Mouse (Mus musculus): ENCODE data around the gene Zfp654.

The Zfp654 gene

DNA sequence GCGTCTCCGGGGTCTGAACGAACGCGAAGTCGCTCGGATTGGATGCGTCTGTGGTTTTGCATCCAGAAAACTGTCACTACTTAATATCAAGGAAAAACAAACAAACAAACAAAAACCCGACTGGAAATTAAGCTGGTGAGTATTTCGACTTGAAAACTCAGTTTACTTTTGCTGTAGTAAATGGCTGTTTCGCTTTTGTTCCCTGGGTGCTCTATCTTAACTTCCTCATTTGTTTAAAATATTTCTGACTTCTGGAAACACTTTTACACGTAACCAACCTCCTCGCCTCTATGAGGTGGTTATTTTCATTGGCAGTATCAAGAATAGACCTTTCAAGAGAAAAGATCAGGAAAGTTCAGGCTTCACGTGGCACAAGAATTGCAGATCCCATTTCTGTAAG is 1.4 kb upstream of the Zfp654 start:
- DNase-seq (ENCODE audit: low spot score in 2 of 2), result no peak

DNA sequence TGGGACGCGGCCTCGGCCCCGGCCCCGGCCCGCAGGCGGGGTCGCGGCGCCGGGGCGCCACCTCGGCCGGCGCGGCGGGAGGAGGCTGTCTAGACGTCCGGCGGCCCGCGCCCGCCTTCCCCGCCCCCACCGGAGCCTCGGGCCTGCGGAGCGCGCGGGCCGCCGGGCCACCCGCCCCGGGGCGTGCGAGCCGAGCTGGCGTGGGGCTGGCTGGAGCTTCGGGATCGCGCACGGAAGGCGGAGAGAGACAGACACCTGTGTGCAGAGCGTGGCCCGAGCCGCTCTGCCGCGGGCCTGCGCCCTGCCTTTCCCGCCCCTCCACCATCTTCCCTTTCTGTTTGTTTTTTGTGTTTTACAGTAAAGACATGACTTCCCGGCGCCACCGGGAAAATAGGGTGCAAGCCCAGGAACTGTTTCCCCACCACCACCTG is 1.0 kb upstream of the Zfp654 start:
- peak; percentile 15 to 18 for DNase-seq (ENCODE audit: low spot score in 2 of 2)

DNA sequence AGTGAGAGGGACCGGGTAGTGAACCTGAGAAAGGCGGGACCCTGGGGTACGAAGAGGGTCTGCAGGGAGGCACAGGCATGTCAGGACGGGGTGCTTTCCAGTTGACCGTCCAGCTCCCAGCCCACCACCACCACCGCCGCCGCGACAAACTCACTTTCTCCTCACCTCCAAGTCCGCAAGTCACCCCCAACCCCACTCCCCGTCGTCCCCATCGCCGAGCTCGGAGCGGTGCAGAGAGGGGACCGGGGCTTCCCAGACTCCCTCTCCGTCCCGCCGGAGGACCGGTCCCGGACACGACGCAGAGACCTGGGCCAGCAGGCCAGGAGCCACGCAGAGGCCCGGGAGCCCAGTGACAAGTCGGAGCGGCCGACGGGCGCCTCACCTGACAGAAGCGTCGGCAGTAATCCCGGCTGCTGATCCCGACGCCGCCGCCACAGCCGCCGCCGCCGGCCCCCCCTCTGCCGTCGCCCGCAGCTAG is 328 bp downstream of the Zfp654 start:
- DNase-seq (ENCODE audit: low spot score in 2 of 2), result peak in 1 of 2 experiments; percentile 27

DNA sequence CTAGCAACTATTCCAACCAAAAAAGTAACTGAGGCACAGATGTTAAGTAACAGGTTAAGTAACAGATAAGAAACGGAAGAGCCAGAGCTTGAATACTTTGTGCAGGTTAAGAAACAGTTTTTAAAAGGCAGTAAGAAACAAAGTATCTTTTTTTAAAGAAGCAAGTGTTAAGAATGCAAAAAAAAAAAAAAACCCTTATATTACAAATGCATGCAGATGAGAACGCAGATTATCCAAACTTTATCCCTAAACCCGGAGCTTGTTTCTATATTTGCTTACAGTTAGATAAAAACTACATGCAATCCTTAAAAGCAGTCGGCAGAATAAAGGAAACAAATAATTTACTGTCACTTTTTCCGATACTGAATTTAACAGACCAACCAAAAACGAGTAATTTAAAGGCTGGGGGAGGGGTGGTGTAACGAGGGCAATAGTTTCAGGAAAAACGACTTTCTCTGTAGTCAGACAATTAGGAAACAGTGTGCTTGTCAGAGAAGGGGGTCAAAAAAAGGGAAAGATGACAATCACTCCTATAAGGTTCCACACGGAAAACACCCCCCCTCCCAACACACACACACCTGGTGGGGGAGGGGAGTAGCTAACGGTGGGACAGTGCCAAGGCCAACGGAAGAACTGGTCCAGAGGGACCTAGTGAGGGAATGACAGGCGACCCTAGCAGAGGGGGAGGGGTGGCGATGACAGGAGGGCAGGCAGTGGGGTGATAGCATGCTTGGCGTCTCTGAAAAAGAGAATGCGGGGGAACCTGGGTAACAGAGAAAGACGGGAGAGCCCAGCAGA is 966 bp downstream of the Zfp654 start:
- DNase-seq (ENCODE audit: low spot score in 2 of 2), result no peak

DNA sequence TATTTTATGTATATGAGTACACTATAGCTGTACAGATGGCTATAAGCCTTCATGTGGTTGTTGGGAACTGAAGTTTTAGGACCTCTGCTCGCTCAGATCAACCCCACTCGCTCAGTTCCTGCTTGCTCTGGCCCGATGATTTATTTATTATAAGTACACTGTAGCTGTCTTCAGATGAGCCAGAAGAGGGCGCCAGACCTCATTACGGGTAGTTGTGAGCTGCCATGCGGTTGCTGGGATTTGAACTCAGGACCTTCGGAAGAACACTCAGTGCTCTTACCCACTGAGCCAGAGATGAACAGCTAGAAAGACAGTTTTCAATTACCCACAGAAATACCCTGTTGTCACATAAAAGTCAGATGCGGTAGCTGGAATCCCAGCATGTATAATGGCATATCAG is 5.5 kb downstream of the Zfp654 start:
- DNase-seq (ENCODE audit: low spot score in 2 of 2), result no peak

DNA sequence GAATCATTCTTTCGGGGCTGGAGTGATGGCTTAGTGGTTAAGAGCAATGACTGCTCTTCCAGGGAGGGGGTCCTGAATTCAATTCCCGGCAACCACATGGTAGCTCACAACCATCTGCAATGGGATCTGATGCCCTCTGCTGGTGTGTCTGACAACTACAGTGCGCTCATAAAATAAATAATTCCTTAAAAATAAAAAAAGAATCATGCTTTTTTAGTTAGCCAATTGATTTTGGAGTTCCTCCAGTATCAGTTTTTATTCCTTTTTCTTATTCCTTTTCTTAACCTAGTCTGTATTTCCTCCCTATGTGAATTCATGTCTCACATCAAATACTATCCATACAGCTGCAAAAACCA is 9.1 kb downstream of the Zfp654 start:
- DNase-seq (ENCODE audit: low spot score in 2 of 2), result no peak

DNA sequence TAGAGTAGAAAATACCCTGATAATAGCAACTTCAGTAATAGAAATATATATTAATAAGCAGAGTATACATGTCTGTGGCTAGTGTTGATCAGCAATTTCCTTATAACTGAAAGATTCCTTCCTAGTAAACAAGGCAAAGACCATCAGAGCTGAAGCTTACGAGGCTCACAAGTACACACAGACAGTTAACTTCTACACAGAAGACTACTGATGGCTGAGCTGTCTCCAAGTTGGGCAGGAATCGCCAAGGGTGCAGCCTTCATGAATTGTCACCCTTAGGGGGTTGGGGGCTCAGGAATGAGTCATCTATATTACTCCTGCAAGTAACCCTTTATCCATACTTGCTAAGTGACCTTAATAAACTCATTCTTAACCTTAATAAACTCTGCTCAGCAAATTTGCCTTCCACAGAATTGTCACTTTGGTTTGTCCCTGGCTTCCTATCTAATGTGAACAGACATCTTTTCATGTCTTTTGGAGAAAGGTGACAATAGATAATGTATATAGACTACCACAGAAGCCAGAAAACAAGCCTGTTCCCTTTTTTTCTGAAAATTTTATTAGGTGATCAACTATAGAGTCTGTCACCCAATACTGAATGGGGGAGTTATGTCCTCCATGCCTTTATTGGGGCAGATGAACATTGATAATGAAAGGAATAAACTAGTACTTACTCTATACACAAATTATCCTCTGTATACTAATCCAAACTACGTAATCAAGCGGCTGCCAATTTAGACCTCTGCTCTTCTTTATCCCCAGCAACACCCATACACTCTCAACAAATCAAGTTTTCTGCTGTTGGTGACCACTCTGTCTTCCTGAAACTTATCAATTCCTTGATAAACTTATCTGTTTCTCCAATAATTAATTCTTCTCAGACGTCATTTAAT is 9.7 kb downstream of the Zfp654 start:
- DNase-seq (ENCODE audit: low spot score in 2 of 2), result no peak

DNA sequence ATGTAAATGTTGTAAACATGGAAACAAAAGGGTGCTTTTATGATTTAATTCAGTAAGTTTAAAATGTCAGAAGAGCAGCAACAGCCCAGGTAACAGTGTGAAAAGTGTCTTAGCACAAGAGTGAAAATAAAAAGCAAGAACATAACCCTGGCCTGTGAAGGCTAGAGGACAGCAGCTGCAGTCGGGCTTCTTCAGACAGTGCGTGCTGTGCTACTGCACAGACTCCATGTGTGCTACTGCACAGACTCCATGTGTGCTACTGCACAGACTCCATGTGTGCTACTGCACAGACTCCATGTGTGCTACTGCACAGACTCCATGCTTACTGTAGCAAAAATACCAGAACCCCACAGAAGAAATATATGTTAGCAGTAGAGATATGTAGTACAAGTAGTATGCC is 14.7 kb downstream of the Zfp654 start:
- DNase-seq (ENCODE audit: low spot score in 2 of 2), result no peak

DNA sequence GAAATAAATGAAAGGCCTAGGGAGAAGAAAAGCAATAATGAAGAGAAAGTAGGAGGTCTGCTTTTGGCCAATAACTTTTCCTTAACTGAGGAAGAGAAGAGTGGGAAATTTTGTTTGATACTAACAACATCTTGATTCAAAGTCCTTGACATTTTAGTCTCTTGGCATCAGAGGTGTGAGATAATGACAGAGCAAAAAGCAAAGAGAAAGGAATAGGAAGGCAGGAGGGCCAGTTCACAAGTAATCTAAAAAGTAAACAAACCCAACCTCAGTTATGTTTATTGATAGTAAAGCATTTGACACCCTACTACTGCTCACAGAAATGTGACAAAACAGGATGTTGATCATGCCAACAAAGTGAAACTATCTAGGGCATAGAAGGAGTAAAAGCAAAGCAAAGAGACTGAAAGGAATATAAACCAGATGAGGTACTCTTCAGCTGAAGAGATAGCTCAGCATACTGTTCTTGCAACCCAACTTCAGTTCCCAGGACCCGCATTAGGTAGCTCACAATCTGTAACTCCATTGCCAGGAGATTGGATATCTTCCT is 15.4 kb downstream of the Zfp654 start:
- no peak for DNase-seq (ENCODE audit: low spot score in 2 of 2)

DNA sequence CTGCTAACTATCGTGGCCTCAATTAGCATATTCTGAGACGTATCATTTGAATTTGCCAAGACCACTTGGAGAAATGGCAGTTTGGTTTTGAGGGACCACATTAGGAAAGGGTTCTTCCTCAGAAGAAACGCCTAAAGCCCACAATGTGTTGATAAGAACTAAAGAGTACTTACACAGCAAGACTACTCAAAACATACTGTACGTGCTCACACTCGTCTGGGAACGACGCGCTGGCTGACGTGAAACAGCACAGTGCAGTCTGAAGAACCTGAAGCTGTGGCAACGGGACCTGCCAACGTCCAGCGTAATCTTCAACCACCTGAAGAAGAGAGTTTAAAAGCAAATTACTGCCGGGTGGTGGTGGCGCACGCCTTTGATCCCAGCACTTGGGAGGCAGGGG is 21.2 kb downstream of the Zfp654 start:
- DNase-seq (ENCODE audit: low spot score in 2 of 2), result no peak

DNA sequence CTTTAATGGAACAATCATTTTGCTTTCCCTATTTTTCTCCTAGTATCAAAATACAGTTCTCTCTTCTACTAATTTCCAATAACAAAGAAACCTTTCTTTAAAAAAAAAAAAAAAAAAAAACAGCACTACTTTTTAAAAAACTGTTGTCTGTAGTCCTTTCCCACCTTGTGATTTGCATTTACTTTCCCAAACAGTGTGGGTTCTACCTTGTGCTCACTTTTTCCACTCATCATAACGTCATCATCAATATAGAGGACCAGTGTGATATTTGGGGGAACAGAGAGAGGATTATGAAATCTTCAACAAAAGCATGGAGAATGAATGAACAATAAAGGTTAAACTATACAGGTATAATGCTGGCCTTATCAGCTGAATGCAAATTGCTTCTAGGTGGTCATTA is 27.0 kb downstream of the Zfp654 start:
- DNase-seq (ENCODE audit: low spot score in 2 of 2), result no peak

DNA sequence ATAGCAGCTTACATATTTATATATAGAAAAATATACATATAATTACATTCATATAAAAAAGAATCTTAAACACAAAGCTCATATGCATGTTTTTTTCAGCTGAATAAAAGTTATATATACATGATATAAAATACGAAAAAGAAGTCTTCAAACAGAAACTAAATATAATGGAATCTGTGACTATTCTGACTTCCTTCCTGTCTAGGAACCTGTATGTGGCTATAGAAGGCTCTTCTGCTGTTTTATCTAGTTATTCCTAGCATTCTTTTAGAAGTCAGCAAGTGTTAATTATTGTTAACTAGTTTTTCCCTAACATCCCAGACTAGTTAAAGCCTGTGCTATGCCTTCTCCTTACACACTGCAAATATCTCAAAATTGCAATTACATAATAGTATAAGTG is 27.6 kb downstream of the Zfp654 start:
- no peak for DNase-seq (ENCODE audit: low spot score in 2 of 2)

DNA sequence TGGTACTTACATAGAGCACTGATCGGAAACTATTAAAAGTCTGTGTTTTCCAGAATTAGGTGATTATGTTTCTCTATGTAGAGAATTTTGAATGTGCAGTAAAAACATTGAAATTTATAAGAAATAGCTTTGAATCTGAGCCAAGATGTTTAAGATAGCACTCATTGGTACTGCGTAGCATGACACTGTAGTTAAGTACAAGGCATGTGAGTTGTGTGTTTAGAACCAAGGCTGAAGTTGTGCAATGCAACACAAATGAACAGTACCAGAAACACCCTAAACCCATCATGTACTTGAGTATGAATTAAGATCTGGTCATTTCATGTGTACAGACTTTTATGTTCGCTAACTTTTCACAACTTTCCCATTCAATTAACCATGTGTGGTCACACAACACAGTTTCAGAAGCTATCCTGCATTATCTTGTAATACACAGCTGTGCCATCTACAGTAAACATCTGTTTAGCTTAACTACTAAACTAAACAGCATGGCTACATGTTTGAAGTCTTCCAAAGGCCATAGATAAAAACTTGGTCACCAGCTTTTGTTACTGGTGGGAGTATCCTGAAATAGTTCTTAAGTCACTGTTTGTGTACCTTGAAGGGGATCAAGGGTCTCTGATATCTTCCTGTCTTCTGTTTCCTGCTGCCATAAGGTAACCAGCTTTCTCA is 34.2 kb downstream of the Zfp654 start:
- DNase-seq (ENCODE audit: low spot score in 2 of 2), result no peak

DNA sequence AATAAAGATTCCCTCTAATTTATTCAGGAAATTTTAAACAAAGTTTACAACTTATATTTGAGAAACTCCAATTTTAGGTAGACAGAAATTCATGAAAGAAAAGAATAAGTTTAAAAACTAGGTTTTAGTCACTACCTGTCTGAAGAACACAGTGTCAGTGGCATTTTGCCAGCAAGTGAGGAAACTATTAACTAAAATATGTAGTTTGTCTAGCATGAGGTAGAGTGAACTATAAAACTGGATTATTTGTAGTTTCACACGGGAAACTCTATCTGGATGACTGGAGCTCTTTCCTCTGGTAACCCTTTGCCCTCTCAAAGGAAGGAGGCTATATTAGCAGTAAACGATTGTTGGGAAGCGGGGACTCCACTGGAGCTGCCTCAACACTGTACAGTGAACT is 48.4 kb downstream of the Zfp654 start:
- DNase-seq (ENCODE audit: low spot score in 2 of 2), result no peak

DNA sequence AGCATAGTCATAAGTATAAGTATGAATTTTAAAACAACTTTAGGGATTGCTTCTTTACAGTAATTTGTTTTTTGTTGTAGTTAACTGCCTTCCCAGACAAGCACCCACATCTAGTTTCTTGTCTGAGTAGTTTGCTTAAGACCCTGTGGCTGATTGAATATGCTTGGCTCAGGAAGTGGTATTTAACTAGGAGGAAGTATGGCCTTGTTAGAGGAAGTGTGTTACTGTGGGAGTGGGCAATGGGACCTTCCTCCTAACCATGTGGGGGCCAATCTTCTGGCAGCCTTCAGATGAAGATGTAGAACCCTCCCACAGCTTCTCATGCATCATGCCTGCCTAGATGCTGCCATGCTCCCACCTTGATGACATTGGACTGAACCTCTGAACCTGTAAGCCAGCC is 49.8 kb downstream of the Zfp654 start:
- DNase-seq (ENCODE audit: low spot score in 2 of 2), result no peak

DNA sequence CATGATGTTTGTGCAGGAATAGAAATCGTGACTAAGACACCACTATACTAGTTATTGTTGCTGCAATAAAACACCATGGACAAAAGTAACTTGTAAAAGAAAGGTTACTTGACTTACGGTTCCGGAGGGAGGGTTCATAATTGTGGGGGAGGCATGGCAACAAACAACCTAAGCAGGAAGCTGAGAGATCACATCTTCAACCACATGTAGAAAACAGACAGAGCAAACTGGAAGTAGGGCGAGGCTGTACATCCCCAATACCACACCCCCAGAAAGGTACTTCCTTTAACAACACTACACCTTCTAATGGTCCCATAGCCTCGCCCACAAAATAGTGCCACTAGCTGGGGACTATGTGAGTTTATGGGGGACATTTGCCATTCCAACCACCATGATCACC is 51.1 kb downstream of the Zfp654 start:
- no peak for DNase-seq (ENCODE audit: low spot score in 2 of 2)

DNA sequence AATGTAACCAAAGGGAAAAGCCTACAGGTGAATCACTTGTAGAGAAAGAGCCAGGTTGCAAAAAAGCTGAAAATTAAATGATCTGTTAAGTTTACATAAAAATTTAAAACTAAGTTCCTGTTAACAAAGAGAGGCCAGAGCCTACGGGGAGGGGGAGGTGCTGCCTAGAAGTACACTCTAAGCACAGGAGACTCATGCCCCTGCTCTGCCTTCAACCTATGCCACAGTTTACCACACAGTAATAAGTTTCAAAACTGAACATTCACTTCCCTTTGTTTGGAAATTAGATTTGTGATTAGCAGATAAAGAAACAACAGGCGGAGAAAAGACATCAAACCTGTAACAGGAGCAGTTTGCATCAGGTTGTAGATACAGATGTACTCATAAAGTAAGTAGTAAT is 56.6 kb downstream of the Zfp654 start:
- DNase-seq (ENCODE audit: low spot score in 2 of 2), result no peak

DNA sequence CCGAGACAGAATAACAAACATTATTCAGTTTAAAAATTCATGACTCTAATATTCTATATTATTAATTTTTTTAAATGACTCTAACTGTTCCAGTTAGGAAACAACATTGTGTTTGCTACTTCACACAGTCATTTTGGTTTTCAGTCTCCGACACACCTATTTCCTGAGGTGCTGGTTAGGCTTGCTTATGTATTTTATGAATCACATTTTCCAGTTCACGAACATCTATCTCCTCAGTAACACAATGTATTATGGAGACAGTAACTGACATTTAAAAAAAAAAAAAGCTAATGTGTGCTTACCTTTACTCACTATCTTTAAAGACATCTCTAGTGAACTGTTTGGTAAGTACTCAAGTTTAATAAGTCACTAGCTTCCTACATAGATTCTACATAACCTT is 61.7 kb downstream of the Zfp654 start:
- no peak for DNase-seq (ENCODE audit: low spot score in 2 of 2)

DNA sequence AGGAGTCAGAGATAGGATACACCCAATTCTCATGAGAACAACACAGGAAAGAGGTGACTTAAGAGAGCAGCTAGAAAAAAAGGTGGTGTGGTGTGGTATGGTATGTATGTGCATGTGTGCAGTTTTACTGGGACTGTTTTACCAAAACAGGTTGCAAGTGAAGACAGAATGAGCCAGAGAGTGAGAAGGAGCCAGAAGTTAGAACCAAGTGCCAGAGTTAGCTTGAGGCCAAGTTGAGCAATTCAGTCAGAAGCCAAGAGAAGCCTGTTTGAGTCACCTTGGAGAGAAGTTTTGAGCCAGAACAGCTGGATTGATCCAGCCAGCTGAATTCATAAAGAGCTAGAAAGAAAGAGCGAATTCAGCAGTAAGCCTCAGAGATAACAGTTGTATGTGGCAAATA is 75.9 kb downstream of the Zfp654 start:
- DNase-seq (ENCODE audit: low spot score in 2 of 2), result no peak

DNA sequence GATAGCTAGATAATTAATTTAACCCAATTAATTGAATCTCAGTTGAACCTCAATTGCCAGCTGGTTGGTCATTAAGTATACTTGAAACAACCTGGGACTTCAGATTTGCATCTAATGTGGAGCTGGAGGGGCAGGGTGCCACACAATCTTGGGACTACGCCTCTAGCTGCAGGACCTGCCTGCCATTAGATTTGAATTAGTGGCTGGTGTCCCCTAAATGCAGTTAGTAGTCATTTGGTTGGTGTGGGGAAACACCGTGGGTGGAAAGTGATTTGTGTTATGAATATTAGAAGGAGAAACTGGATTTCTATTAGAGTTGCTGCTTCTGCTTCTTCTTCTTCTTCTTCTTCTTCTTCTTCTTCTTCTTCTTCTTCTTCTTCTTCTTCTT is 80.0 kb downstream of the Zfp654 start:
- no peak for DNase-seq (ENCODE audit: low spot score in 2 of 2)

DNA sequence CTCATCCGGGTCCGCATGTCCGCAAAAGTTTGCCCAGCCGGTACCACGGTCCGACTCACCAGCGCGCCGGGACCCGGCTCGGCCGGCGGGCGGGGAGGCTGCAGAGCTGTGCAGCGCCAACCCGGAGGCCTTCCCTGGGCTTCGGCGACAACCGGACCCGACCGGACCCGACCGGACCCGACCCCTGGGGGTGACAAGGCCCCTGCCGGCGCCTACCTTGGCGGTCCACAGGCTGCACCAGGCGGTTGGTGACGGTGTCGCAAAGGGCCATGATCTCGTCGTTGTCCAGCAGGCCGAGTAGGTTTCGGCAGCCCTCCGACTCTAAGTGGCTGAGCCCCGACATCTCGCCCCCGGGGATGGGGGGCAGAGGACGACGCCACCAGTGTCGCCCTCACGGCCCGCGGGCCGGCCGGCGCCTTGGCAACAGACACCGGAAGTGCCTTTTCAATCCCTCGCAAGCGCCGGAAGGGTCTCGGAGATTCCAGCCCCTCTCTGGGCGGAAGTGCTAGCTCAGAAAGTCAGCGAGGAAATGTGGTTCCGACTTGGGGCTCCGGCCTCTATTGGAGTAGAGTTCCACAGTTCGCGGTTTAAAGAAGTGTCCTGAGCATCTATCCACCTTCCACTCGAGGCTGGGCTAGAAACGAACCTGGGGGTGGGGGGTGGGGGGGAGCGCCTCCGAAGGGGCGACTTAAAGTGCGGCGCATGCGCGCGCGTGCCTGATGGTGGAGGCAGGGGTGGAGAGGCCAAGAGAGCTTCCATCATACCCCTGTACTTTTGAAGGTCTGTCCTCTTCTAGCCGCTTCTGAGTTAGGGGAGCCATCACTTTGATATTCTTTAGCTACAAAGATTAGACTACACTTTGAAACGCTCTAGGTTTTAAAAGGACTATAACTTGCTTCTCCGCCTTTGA is 80.7 kb downstream of the Zfp654 start, which contains the start of gene 4930453N24Rik:
Gene 4930453N24Rik (minus strand): TSS at position 641 of the 910 bp plus-strand sequence.
- peak; percentile 66 to 74 for DNase-seq (ENCODE audit: low spot score in 2 of 2)
